Mouse (Mus musculus): ENCODE data around the gene Acadvl. TPM values are rescaled to one million over a fixed set of nuclear protein-coding genes. Genes with fewer than 3 reads are reported as not detected.

Gene Acadvl
- polyA plus RNA-seq, 1 experiment from 2014 or later = 178 TPM

- no peak overlapping the region for H3K4me2 ChIP-seq (ENCODE audit: low read length)
These were observed 25.0 kb upstream of the Acadvl start for GRCm38 (mm10) chr11:70040184-70040583.

GRCm38 (mm10) chr11:70039631-70040030 is 24.4 kb upstream of the Acadvl start:
- Histone ChIP-seq H3K4me3 (replicated peaks; ENCODE audit: low read depth, low read length) (no peak overlapping the region), H3K4me2 (ENCODE audit: low read length) (no peak overlapping the region), H3K27me3 (ENCODE audit: insufficient read depth, low read length) (no peaks in the 10 kb centered on the region), H3K9ac (ENCODE audit: low read depth, low read length) (no peak overlapping the region), H3K27ac (no peak overlapping the region), H3K4me1 (replicated peaks; ENCODE audit: insufficient read depth, low read length) (no peaks in the 10 kb centered on the region), H3K9me3 (replicated peaks; ENCODE audit: low read length) (no peaks in the 10 kb centered on the region), H3K36me3 (ENCODE audit: insufficient read depth, low read length) (peaks cover 24% of the 10 kb centered on the region)
- WGBS = 88% methylated on average over 10 of the region's 10 CpGs
- TF ChIP-seq CTCF (IDR thresholded peaks at IDR 0.05; ENCODE audit: low read depth) = no peak
- DNase-seq (ENCODE audit: low spot score) (no peak), ATAC-seq (replicated peaks; ENCODE audit: low FRiP score, low read depth) (no peak)

More at GRCm38 (mm10) chr11:70040184-70040583, 25.0 kb upstream of the Acadvl start:
- DNase-seq (ENCODE audit: low spot score) (no peak), ATAC-seq (replicated peaks; ENCODE audit: low FRiP score, low read depth) (no peak)
- Histone ChIP-seq H3K27ac (no peak overlapping the region), H3K4me3 (replicated peaks; ENCODE audit: low read depth, low read length) (no peak overlapping the region), H3K36me3 (ENCODE audit: insufficient read depth, low read length) (peaks cover 24% of the 10 kb centered on the region), H3K27me3 (ENCODE audit: insufficient read depth, low read length) (no peaks in the 10 kb centered on the region), H3K4me1 (replicated peaks; ENCODE audit: insufficient read depth, low read length) (no peaks in the 10 kb centered on the region), H3K9ac (ENCODE audit: low read depth, low read length) (no peak overlapping the region), H3K9me3 (replicated peaks; ENCODE audit: low read length) (no peaks in the 10 kb centered on the region)
- 90% methylated on average over 7 of the region's 7 CpGs for WGBS
- TF ChIP-seq CTCF (IDR thresholded peaks at IDR 0.05; ENCODE audit: low read depth) = no peak

GRCm38 (mm10) chr11:70038174-70038573 is 23.0 kb upstream of the Acadvl start:
- WGBS = 79% methylated on average over 7 of the region's 7 CpGs
- Histone ChIP-seq H3K27ac (no peak overlapping the region), H3K4me1 (replicated peaks; ENCODE audit: insufficient read depth, low read length) (no peaks in the 10 kb centered on the region), H3K27me3 (ENCODE audit: insufficient read depth, low read length) (no peaks in the 10 kb centered on the region), H3K9ac (ENCODE audit: low read depth, low read length) (no peak overlapping the region), H3K4me2 (ENCODE audit: low read length) (no peak overlapping the region), H3K9me3 (replicated peaks; ENCODE audit: low read length) (no peaks in the 10 kb centered on the region), H3K36me3 (ENCODE audit: insufficient read depth, low read length) (peaks cover 24% of the 10 kb centered on the region), H3K4me3 (replicated peaks; ENCODE audit: low read depth, low read length) (no peak overlapping the region)
- DNase-seq (ENCODE audit: low spot score) (no peak), ATAC-seq (replicated peaks; ENCODE audit: low FRiP score, low read depth) (no peak)
- no peak for TF ChIP-seq CTCF (IDR thresholded peaks at IDR 0.05; ENCODE audit: low read depth)

GRCm38 (mm10) chr11:70031321-70031670 is 16.1 kb upstream of the Acadvl start:
- no peak for TF ChIP-seq CTCF (IDR thresholded peaks at IDR 0.05; ENCODE audit: low read depth)
- Histone ChIP-seq H3K27me3 (ENCODE audit: insufficient read depth, low read length) (no peaks in the 10 kb centered on the region), H3K4me1 (replicated peaks; ENCODE audit: insufficient read depth, low read length) (peaks cover 33% of the 10 kb centered on the region), H3K9ac (ENCODE audit: low read depth, low read length) (no peak overlapping the region), H3K9me3 (replicated peaks; ENCODE audit: low read length) (no peaks in the 10 kb centered on the region), H3K27ac (no peak overlapping the region), H3K4me2 (ENCODE audit: low read length) (no peak overlapping the region), H3K4me3 (replicated peaks; ENCODE audit: low read depth, low read length) (no peak overlapping the region), H3K36me3 (ENCODE audit: insufficient read depth, low read length) (peaks cover 30% of the 10 kb centered on the region)
- WGBS = 97% methylated on average over 11 of the region's 11 CpGs
- ATAC-seq (replicated peaks; ENCODE audit: low FRiP score, low read depth) (no peak), DNase-seq (ENCODE audit: low spot score) (no peak)

GRCm38 (mm10) chr11:70030651-70031320 is 15.6 kb upstream of the Acadvl start:
- H3K27ac ChIP-seq = no peak overlapping the region
- H3K4me1 ChIP-seq (replicated peaks; ENCODE audit: insufficient read depth, low read length) = peaks cover 38% of the 10 kb centered on the region
- WGBS = 95% methylated on average over 28 of the region's 28 CpGs
- TF ChIP-seq CTCF (IDR thresholded peaks at IDR 0.05; ENCODE audit: low read depth) = no peak
- H3K9me3 ChIP-seq (replicated peaks; ENCODE audit: low read length) = no peaks in the 10 kb centered on the region
- no peaks in the 10 kb centered on the region for H3K27me3 ChIP-seq (ENCODE audit: insufficient read depth, low read length)
- no peak overlapping the region for H3K4me2 ChIP-seq (ENCODE audit: low read length)
- H3K36me3 ChIP-seq (ENCODE audit: insufficient read depth, low read length) = peaks cover 30% of the 10 kb centered on the region
- H3K4me3 ChIP-seq (replicated peaks; ENCODE audit: low read depth, low read length) = no peak overlapping the region
- ATAC-seq (replicated peaks; ENCODE audit: low FRiP score, low read depth) = no peak
- no peak overlapping the region for H3K9ac ChIP-seq (ENCODE audit: low read depth, low read length)
- DNase-seq (ENCODE audit: low spot score) = no peak

- no peak for TF ChIP-seq CTCF (IDR thresholded peaks at IDR 0.05; ENCODE audit: low read depth)
These were observed 14.8 kb upstream of the Acadvl start for GRCm38 (mm10) chr11:70029829-70030550.

More at GRCm38 (mm10) chr11:70029829-70030550, 14.8 kb upstream of the Acadvl start:
- WGBS = 39% methylated on average over 11 of the region's 11 CpGs
- Histone ChIP-seq H3K36me3 (ENCODE audit: insufficient read depth, low read length) (peaks cover 30% of the 10 kb centered on the region), H3K9me3 (replicated peaks; ENCODE audit: low read length) (no peaks in the 10 kb centered on the region), H3K4me2 (ENCODE audit: low read length) (peak overlapping the region; percentile 58), H3K27me3 (ENCODE audit: insufficient read depth, low read length) (no peaks in the 10 kb centered on the region), H3K27ac (no peak overlapping the region), H3K4me1 (replicated peaks; ENCODE audit: insufficient read depth, low read length) (peaks cover 38% of the 10 kb centered on the region), H3K9ac (ENCODE audit: low read depth, low read length) (no peak overlapping the region), H3K4me3 (replicated peaks; ENCODE audit: low read depth, low read length) (no peak overlapping the region)
- DNase-seq (ENCODE audit: low spot score) (no peak), ATAC-seq (replicated peaks; ENCODE audit: low FRiP score, low read depth) (no peak)

Measured in kidney, postnatal 0 days (tissue).